Mouse (Mus musculus) gastrocnemius, postnatal 14 days (tissue): ENCODE data around the gene Got1. TPM values are rescaled to one million over a fixed set of nuclear protein-coding genes. Genes with fewer than 3 reads are reported as not detected.

Source experiments
- DNase-seq: peaks from one replicate; pipeline ENCODE4 v3.0.0; 2021; ENCODE audit warnings: mixed read lengths
- intact Hi-C: fragments of 180-260 bp; cut with DNase I; formaldehyde crosslinking; loops from one replicate; pipeline ENCODE4 v1.15.1; 2025; ENCODE audit warnings: low total_unique reads
- total RNA-seq, 2 experiments: library from RNA; stranded (reverse); gene quantifications; 2 replicates each; pipeline ENCODE4 v1.2.3; 2021

The Got1 gene
- total RNA-seq, 2 experiments from 2014 or later, result 223 to 303 TPM

GRCm38 (mm10) chr19:43462141-43462540, 62.3 kb downstream of the Got1 start:
- no peak for DNase-seq
- intact Hi-C loops, result no loop called here

DNA sequence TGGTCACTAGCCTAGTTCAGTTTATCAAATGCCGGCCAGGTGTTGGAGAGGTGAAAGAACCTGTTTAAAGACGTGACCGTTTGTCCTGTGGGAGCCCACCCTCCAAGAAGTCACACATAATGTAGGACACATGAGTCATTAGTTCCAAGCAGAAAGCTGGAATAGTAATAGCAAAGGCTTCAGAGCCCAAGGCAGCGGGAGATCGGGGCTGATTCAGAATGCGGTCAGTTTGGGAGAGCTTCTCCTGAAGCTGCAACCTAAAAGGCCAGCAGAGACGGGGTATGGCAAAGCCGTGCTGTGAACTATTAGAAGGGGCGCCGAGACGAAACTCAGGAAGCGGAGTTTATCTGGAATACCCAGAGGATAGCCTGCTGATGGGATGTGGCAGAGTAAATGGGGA, 63.9 kb downstream of the Got1 start:
- intact Hi-C loops, result no loop called here
- no peak for DNase-seq

- DNase-seq, result no peak
- intact Hi-C loops, result no loop called here
Observed at GRCm38 (mm10) chr19:43459948-43460347, 64.5 kb downstream of the Got1 start.

GRCm38 (mm10) chr19:43453025-43453424, 71.4 kb downstream of the Got1 start:
- intact Hi-C loops, result no loop called here

GRCm38 (mm10) chr19:43452176-43452575, 72.2 kb downstream of the Got1 start:
- DNase-seq, result no peak
- intact Hi-C loops, result no loop called here

More at GRCm38 (mm10) chr19:43453025-43453424, 71.4 kb downstream of the Got1 start:
- DNase-seq, result no peak

DNA sequence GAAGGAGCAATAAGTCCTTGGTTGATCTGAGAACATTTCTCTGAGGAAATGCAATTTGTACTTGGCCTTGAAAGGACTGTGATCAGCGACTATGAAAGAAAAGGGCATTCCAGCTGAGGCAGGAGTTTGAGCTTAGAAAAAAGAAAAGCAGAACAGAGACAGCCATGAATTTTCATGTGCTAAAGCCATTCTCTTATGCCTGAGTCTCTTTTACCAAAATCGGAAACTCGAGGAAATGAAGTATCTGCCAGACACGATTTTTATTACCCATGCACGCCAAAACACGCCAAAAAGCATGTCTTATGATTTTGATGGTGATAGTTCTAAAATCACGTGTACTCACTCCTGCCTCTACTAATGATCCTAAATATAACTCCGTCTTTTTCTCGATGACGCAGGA, 72.8 kb downstream of the Got1 start:
- intact Hi-C loops, result no loop called here
- DNase-seq, result no peak

Other genes with a start within 250 kb of the Got1 start
- gene Hpse2, start 136.2 kb downstream of the Got1 start, total RNA-seq, result under 1 TPM in 1 of 2 experiments, not detected in 1; 0.07 TPM
- under 1 TPM; 0.12 to 0.18 TPM for gene Cnnm1, start 84.2 kb downstream of the Got1 start, total RNA-seq
- gene Nkx2-3, start 87.7 kb upstream of the Got1 start, total RNA-seq, result not detected
- 10 to 100 TPM; 17.0 to 18.8 TPM for gene Slc25a28, start 150.3 kb upstream of the Got1 start, total RNA-seq
- 1 to 10 TPM; 2.7 to 3.3 TPM for gene Entpd7, start 165.1 kb upstream of the Got1 start, total RNA-seq
- 10 to 100 TPM; 10.6 to 12.5 TPM for gene Cutc, start 228.4 kb upstream of the Got1 start, total RNA-seq
- 10 to 100 TPM; 26.0 to 32.6 TPM for gene Cox15, start 228.4 kb upstream of the Got1 start, total RNA-seq